Mouse (Mus musculus) erythroblast, embryonic 14.5 days (primary cell): ENCODE data around the gene Slco4a1. TPM values are rescaled to one million over a fixed set of nuclear protein-coding genes. Genes with fewer than 3 reads are reported as not detected.
A peak's percentile ranks its signal among the peaks of the same experiment; 100 is the strongest.

Experiments used
- H3K27me3 ChIP-seq: 2 replicates; pipeline ENCODE4 v1.6.1; 2012; ENCODE audit warnings: inconsistent platforms; ENCODE audit not compliant: control insufficient read depth
- H3K36me3 ChIP-seq: 2 replicates; pipeline ENCODE4 v1.6.1; 2012; ENCODE audit warnings: mild to moderate bottlenecking, inconsistent platforms; ENCODE audit not compliant: control insufficient read depth
- H3K4me1 ChIP-seq: 2 replicates; pipeline ENCODE4 v1.6.1; 2012; ENCODE audit warnings: inconsistent platforms; ENCODE audit not compliant: control insufficient read depth
- H3K4me3 ChIP-seq: replicated peaks from 2 replicates; pipeline ENCODE3; 2012; ENCODE audit warnings: moderate library complexity, mild to moderate bottlenecking, inconsistent platforms
- H3K9me3 ChIP-seq: 2 replicates; pipeline ENCODE4 v1.6.1; 2012; ENCODE audit warnings: low read length, inconsistent platforms, mixed read lengths; ENCODE audit not compliant: control insufficient read depth
- GATA1 ChIP-seq: IDR thresholded peaks from 2 replicates; pipeline ENCODE4 v1.6.1; 2012; ENCODE audit warnings: low read length, inconsistent platforms, mixed read lengths
- TAL1 ChIP-seq: IDR thresholded peaks from 3 replicates; pipeline ENCODE4 v1.6.1; 2012; ENCODE audit warnings: low read length, inconsistent platforms, mixed read lengths
- polyA plus RNA-seq: library from polyadenylated mRNA; stranded (reverse); fragments of >175 nt; gene quantifications from 2 replicates; pipeline ENCODE4 v1.2.3, GENCODE M21; 2012

The Slco4a1 gene
- polyA plus RNA-seq, 1 experiment, result 0.01 TPM

- no peaks in the 10 kb centered on the region for H3K9me3 ChIP-seq
- no peak overlapping the region for H3K4me3 ChIP-seq
- TF ChIP-seq GATA1 (no peak), TAL1 (no peak)
- no peaks in the 10 kb centered on the region for H3K4me1 ChIP-seq
- no peaks in the 10 kb centered on the region for H3K27me3 ChIP-seq
- H3K36me3 ChIP-seq, result no peaks in the 10 kb centered on the region
These were observed 12.2 kb upstream of the Slco4a1 start for GRCm38 (mm10) chr2:180443861-180444260.

- Histone ChIP-seq H3K36me3 (no peaks in the 10 kb centered on the region), H3K27me3 (no peaks in the 10 kb centered on the region), H3K4me3 (no peak overlapping the region), H3K4me1 (no peaks in the 10 kb centered on the region), H3K9me3 (no peaks in the 10 kb centered on the region)
- TF ChIP-seq GATA1 (no peak), TAL1 (no peak)
These were observed 10.9 kb upstream of the Slco4a1 start for GRCm38 (mm10) chr2:180444957-180445785.

- no peaks in the 10 kb centered on the region for H3K36me3 ChIP-seq
- H3K9me3 ChIP-seq, result no peaks in the 10 kb centered on the region
- no peaks in the 10 kb centered on the region for H3K27me3 ChIP-seq
- H3K4me1 ChIP-seq, result no peaks in the 10 kb centered on the region
- no peak overlapping the region for H3K4me3 ChIP-seq
- TF ChIP-seq TAL1 (no peak), GATA1 (no peak)
These were observed 10.1 kb upstream of the Slco4a1 start for GRCm38 (mm10) chr2:180445962-180446361.

GRCm38 (mm10) chr2:180449007-180449406, 7.0 kb upstream of the Slco4a1 start:
- Histone ChIP-seq H3K4me1 (no peaks in the 10 kb centered on the region), H3K36me3 (no peaks in the 10 kb centered on the region), H3K4me3 (no peak overlapping the region), H3K27me3 (no peaks in the 10 kb centered on the region), H3K9me3 (no peaks in the 10 kb centered on the region)
- TF ChIP-seq TAL1 (no peak), GATA1 (no peak)

- no peaks in the 10 kb centered on the region for H3K4me1 ChIP-seq
- peaks cover 1% of the 10 kb centered on the region for H3K27me3 ChIP-seq
- no peaks in the 10 kb centered on the region for H3K36me3 ChIP-seq
- H3K4me3 ChIP-seq, result no peak overlapping the region
- H3K9me3 ChIP-seq, result no peaks in the 10 kb centered on the region
- TF ChIP-seq GATA1, result no peak
- no peak for TF ChIP-seq TAL1
These were observed 5.5 kb upstream of the Slco4a1 start for GRCm38 (mm10) chr2:180450529-180450928.

GRCm38 (mm10) chr2:180456705-180457104, 660 bp downstream of the Slco4a1 start:
- H3K27me3 ChIP-seq, result peaks cover 45% of the 10 kb centered on the region
- H3K9me3 ChIP-seq, result no peaks in the 10 kb centered on the region
- TF ChIP-seq GATA1 (no peak), TAL1 (no peak)
- peaks cover 13% of the 10 kb centered on the region for H3K4me1 ChIP-seq
- peak overlapping the region; percentile 51 for H3K4me3 ChIP-seq
- no peaks in the 10 kb centered on the region for H3K36me3 ChIP-seq

- Histone ChIP-seq H3K36me3 (no peaks in the 10 kb centered on the region), H3K9me3 (no peaks in the 10 kb centered on the region), H3K27me3 (peaks cover 45% of the 10 kb centered on the region), H3K4me1 (peaks cover 13% of the 10 kb centered on the region), H3K4me3 (no peak overlapping the region)
- TF ChIP-seq TAL1, result no peak
- TF ChIP-seq GATA1, result no peak
These were observed 1.6 kb downstream of the Slco4a1 start for GRCm38 (mm10) chr2:180457680-180458079.

- no peaks in the 10 kb centered on the region for H3K36me3 ChIP-seq
- TF ChIP-seq GATA1, result no peak
- no peak for TF ChIP-seq TAL1
- H3K4me1 ChIP-seq, result peaks cover 13% of the 10 kb centered on the region
- no peaks in the 10 kb centered on the region for H3K9me3 ChIP-seq
- no peak overlapping the region for H3K4me3 ChIP-seq
- H3K27me3 ChIP-seq, result peaks cover 50% of the 10 kb centered on the region
These were observed 3.4 kb downstream of the Slco4a1 start for GRCm38 (mm10) chr2:180459437-180459836.

GRCm38 (mm10) chr2:180460801-180461200, 4.8 kb downstream of the Slco4a1 start:
- no peak overlapping the region for H3K4me3 ChIP-seq
- peaks cover 11% of the 10 kb centered on the region for H3K4me1 ChIP-seq
- TF ChIP-seq TAL1 (no peak), GATA1 (no peak)
- H3K36me3 ChIP-seq, result no peaks in the 10 kb centered on the region
- no peaks in the 10 kb centered on the region for H3K9me3 ChIP-seq
- peaks cover 46% of the 10 kb centered on the region for H3K27me3 ChIP-seq

- Histone ChIP-seq H3K4me3 (no peak overlapping the region), H3K27me3 (peaks cover 28% of the 10 kb centered on the region), H3K9me3 (no peaks in the 10 kb centered on the region), H3K36me3 (no peaks in the 10 kb centered on the region), H3K4me1 (no peaks in the 10 kb centered on the region)
- TF ChIP-seq GATA1 (no peak), TAL1 (no peak)
These were observed 6.5 kb downstream of the Slco4a1 start for GRCm38 (mm10) chr2:180462593-180462992.
